Mouse (Mus musculus) B cell, adult 2 months (primary cell): Measurements from ENCODE around the gene Fbxl3.
A peak's percentile ranks its signal among the peaks of the same experiment; 100 is the strongest.

Experiments used
- DNase-seq, 2 experiments: peaks; one replicate each; pipeline ENCODE4 v3.0.0; 2022

Gene Fbxl3

GRCm38 (mm10) chr14:103085840-103086533 lies 13.4 kb downstream of the Fbxl3 start:
- no peak for DNase-seq

GRCm38 (mm10) chr14:103079209-103079977 lies 20.0 kb downstream of the Fbxl3 start:
- no peak for DNase-seq

GRCm38 (mm10) chr14:103078006-103078912 lies 21.1 kb downstream of the Fbxl3 start:
- DNase-seq: no peak

GRCm38 (mm10) chr14:103077272-103078005 lies 21.9 kb downstream of the Fbxl3 start:
- no peak for DNase-seq

- DNase-seq: no peak
Measured at GRCm38 (mm10) chr14:103075166-103075565, 24.2 kb downstream of the Fbxl3 start.

GRCm38 (mm10) chr14:103073825-103074224 lies 25.5 kb downstream of the Fbxl3 start:
- DNase-seq: no peak

- no peak for DNase-seq
Measured at GRCm38 (mm10) chr14:103072731-103073130, 26.6 kb downstream of the Fbxl3 start.

- DNase-seq: no peak
Measured at GRCm38 (mm10) chr14:103071471-103071870, 27.9 kb downstream of the Fbxl3 start.

- DNase-seq: peak; percentile 63 to 69
Measured at GRCm38 (mm10) chr14:103070790-103071189, 28.6 kb downstream of the Fbxl3 start.

- DNase-seq: peak; percentile 95 to 96
Measured at GRCm38 (mm10) chr14:103069864-103070611, 29.3 kb downstream of the Fbxl3 start, which contains the start of gene Cln5. Cln5 (plus strand) TSS chr14:103070216.

- DNase-seq: peak in 1 of 2 experiments; percentile 24
Measured at GRCm38 (mm10) chr14:103069465-103069863, 29.9 kb downstream of the Fbxl3 start.

- DNase-seq: peak; percentile 84 to 87
Measured at GRCm38 (mm10) chr14:103065294-103066167, 33.8 kb downstream of the Fbxl3 start.

- DNase-seq: no peak
Measured at GRCm38 (mm10) chr14:103059495-103059894, 39.9 kb downstream of the Fbxl3 start.

- no peak for DNase-seq
Measured at GRCm38 (mm10) chr14:103058998-103059397, 40.4 kb downstream of the Fbxl3 start.

- DNase-seq: no peak
Measured at GRCm38 (mm10) chr14:103056601-103057000, 42.8 kb downstream of the Fbxl3 start.

- no peak for DNase-seq
Measured at GRCm38 (mm10) chr14:103054731-103055130, 44.6 kb downstream of the Fbxl3 start.

- peak; percentile 93 to 94 for DNase-seq
Measured at GRCm38 (mm10) chr14:103051159-103051769, 48.1 kb downstream of the Fbxl3 start.

GRCm38 (mm10) chr14:103048292-103049086 lies 50.9 kb downstream of the Fbxl3 start:
- no peak for DNase-seq

- no peak for DNase-seq
Measured at GRCm38 (mm10) chr14:103046677-103047076, 52.7 kb downstream of the Fbxl3 start, which contains the start of gene Acod1. Acod1 (plus strand) TSS chr14:103046977.
